Mouse (Mus musculus) MEL (cell line): ENCODE results near the gene Haghl. TPM values are rescaled to one million over a fixed set of nuclear protein-coding genes. Genes with fewer than 3 reads are reported as not detected.

ENCODE experiments used
- DNase-seq: peaks from one replicate; pipeline ENCODE4 v3.0.0; 2011; ENCODE audit warnings: low read depth, low spot score
- H3K27ac ChIP-seq: 2 replicates; pipeline ENCODE4 v1.5.1; 2012; ENCODE audit warnings: low read depth, mild to moderate bottlenecking, control low read depth, low read length, moderate library complexity; ENCODE audit not compliant: control insufficient read depth
- H3K27me3 ChIP-seq, 2 experiments: fragments of 150-350 bp in 1 of 2; sonication (generic) in 1 of 2; 2 replicates each; pipeline ENCODE4 v1.6.1; 2012; ENCODE audit warnings: low read length in 2 of 2, mild to moderate bottlenecking in 2 of 2, improper control_type of control experiment in 1 of 2, moderate library complexity in 1 of 2; ENCODE audit not compliant: insufficient read depth in 2 of 2, control insufficient read depth in 1 of 2
- H3K36me3 ChIP-seq, 2 experiments: 2 replicates each; pipeline ENCODE4 v1.6.1; 2012 to 2014; ENCODE audit warnings: low read length in 2 of 2, improper control_type of control experiment in 1 of 2, inconsistent platforms in 1 of 2, mild to moderate bottlenecking in 1 of 2; ENCODE audit not compliant: insufficient read depth in 2 of 2, control insufficient read depth in 1 of 2
- H3K4me1 ChIP-seq, 2 experiments: fragments of 150-350 bp in 1 of 2; sonication (generic) in 1 of 2; 2 replicates each; pipeline ENCODE4 v1.6.1; 2012; ENCODE audit warnings: low read length in 2 of 2, improper control_type of control experiment in 1 of 2, mild to moderate bottlenecking in 1 of 2; ENCODE audit not compliant: insufficient read depth in 2 of 2, control insufficient read depth in 1 of 2
- H3K4me3 ChIP-seq, 2 experiments: fragments of 150-350 bp in 1 of 2; sonication (generic) in 1 of 2; 2 replicates each; pipeline ENCODE4 v1.5.1; 2012; ENCODE audit warnings: low read depth in 2 of 2, low read length in 2 of 2, mild to moderate bottlenecking in 2 of 2, moderate library complexity in 2 of 2, control low read depth in 1 of 2, improper control_type of control experiment in 1 of 2; ENCODE audit not compliant: control insufficient read depth in 1 of 2, insufficient read depth in 1 of 2
- H3K79me2 ChIP-seq: 2 replicates; pipeline ENCODE4 v1.6.1; 2012; ENCODE audit warnings: mild to moderate bottlenecking, low read length, moderate library complexity; ENCODE audit not compliant: control insufficient read depth, poor library complexity, insufficient read depth
- H3K9ac ChIP-seq: 2 replicates; pipeline ENCODE4 v1.6.1; 2012; ENCODE audit warnings: low read depth, mild to moderate bottlenecking, control low read depth, low read length, moderate library complexity; ENCODE audit not compliant: control insufficient read depth, poor library complexity, severe bottlenecking
- H3K9me3 ChIP-seq: fragments of 150-350 bp; sonication (generic); replicated peaks from 2 replicates; pipeline ENCODE4 v1.6.1; 2012; ENCODE audit warnings: mild to moderate bottlenecking, low read length, improper control_type of control experiment, moderate library complexity; ENCODE audit not compliant: insufficient read depth
- CHD1 ChIP-seq: IDR thresholded peaks from 2 replicates; pipeline ENCODE4 v1.6.1; 2012; ENCODE audit warnings: low read depth, mild to moderate bottlenecking, inconsistent platforms, low read length, improper control_type of control experiment
- E2F4 ChIP-seq: IDR thresholded peaks from 2 replicates; pipeline ENCODE4 v1.6.1; 2011; ENCODE audit warnings: low read depth, low read length, improper control_type of control experiment, borderline replicate concordance
- ETS1 ChIP-seq: IDR thresholded peaks from 2 replicates; pipeline ENCODE4 v1.6.1; 2012; ENCODE audit warnings: low read depth, mild to moderate bottlenecking, inconsistent platforms, low read length, improper control_type of control experiment, moderate library complexity
- GABPA ChIP-seq: IDR thresholded peaks from 2 replicates; pipeline ENCODE4 v1.6.1; 2012; ENCODE audit warnings: low read depth, mild to moderate bottlenecking, inconsistent platforms, low read length, improper control_type of control experiment, moderate library complexity
- HCFC1 ChIP-seq: IDR thresholded peaks from 2 replicates; pipeline ENCODE4 v1.6.1; 2012; ENCODE audit warnings: low read depth, mild to moderate bottlenecking, inconsistent platforms, low read length, improper control_type of control experiment, moderate library complexity
- MAX ChIP-seq: IDR thresholded peaks from 2 replicates; pipeline ENCODE4 v1.6.1; 2011; ENCODE audit warnings: low read length, improper control_type of control experiment
- MXI1 ChIP-seq: IDR thresholded peaks from 2 replicates; pipeline ENCODE4 v1.6.1; 2011; ENCODE audit warnings: mild to moderate bottlenecking, low read depth, low read length, improper control_type of control experiment
- NRF1 ChIP-seq: IDR thresholded peaks from 2 replicates; pipeline ENCODE4 v1.6.1; 2014; ENCODE audit warnings: low read depth, mild to moderate bottlenecking, inconsistent platforms, low read length, improper control_type of control experiment, moderate library complexity; ENCODE audit not compliant: poor library complexity, insufficient read depth, severe bottlenecking
- POLR2AphosphoS5 ChIP-seq: IDR thresholded peaks from 2 replicates; pipeline ENCODE4 v1.6.1; 2012; ENCODE audit warnings: low read depth, borderline replicate concordance, mild to moderate bottlenecking, inconsistent platforms, low read length, moderate library complexity, mixed read lengths
- ZKSCAN1 ChIP-seq: IDR thresholded peaks from 2 replicates; pipeline ENCODE4 v1.6.1; 2012; ENCODE audit warnings: low read depth, mild to moderate bottlenecking, inconsistent platforms, low read length, improper control_type of control experiment, moderate library complexity
- ZMIZ1 ChIP-seq: IDR thresholded peaks from 2 replicates; pipeline ENCODE4 v1.6.1; 2012; ENCODE audit warnings: low read depth, mild to moderate bottlenecking, inconsistent platforms, low read length, improper control_type of control experiment, moderate library complexity
- polyA plus RNA-seq, 2 experiments: library from polyadenylated mRNA; stranded (reverse) in 1 of 2; unstranded in 1 of 2; fragments of >175 nt in 1 of 2; fragments of >200 nt in 1 of 2; gene quantifications; 2 replicates each; pipeline versions ENCODE4 v1.2.1 to v1.2.4; 2012; ENCODE audit warnings: low replicate concordance in 2 of 2, low read depth in 1 of 2; ENCODE audit not compliant: insufficient read length in 2 of 2, insufficient read depth in 1 of 2, missing spikeins in 1 of 2
- total RNA-seq: library from RNA; depleted of rRNA; stranded (reverse); fragments of 300-350 nt; gene quantifications from 2 replicates; pipeline ENCODE4 v1.2.3, GENCODE M21; 2012

The Haghl gene
- total and polyA plus RNA-seq, 3 experiments: 10.7 to 13.2 TPM; not detected in 1

- Histone ChIP-seq H3K27me3 (peaks cover 0 to 1% of the 10 kb centered on the region in 2 experiments; a peak in 1 of 4 replicates), H3K4me1 (no peaks in the 10 kb centered on the region), H3K9me3 (no peaks in the 10 kb centered on the region), H3K79me2 (no peaks in the 10 kb centered on the region), H3K27ac (no peak overlapping the region), H3K9ac (no peak overlapping the region), H3K4me3 (no peak overlapping the region), H3K36me3 (no peaks in the 10 kb centered on the region)
- TF ChIP-seq POLR2AphosphoS5 (no peak), GABPA (no peak)
- DNase-seq: no peak
Measured at GRCm38 (mm10) chr17:25751446-25751845, 34.0 kb downstream of the Haghl start.

GRCm38 (mm10) chr17:25749314-25749713 is 36.2 kb downstream of the Haghl start:
- Histone ChIP-seq H3K4me3 (no peak overlapping the region), H3K4me1 (no peaks in the 10 kb centered on the region), H3K36me3 (no peaks in the 10 kb centered on the region), H3K9ac (no peak overlapping the region), H3K27me3 (peaks cover 0 to 1% of the 10 kb centered on the region in 2 experiments; a peak in 1 of 4 replicates), H3K9me3 (no peaks in the 10 kb centered on the region), H3K79me2 (no peaks in the 10 kb centered on the region), H3K27ac (no peak overlapping the region)
- no peak for DNase-seq
- no peak for TF ChIP-seq MXI1
- no peak for TF ChIP-seq GABPA
- no peak for TF ChIP-seq MAX

- TF ChIP-seq HCFC1: no peak
- TF ChIP-seq ZKSCAN1: no peak
- no peak for TF ChIP-seq ZMIZ1
- no peak for TF ChIP-seq ETS1
- TF ChIP-seq CHD1: no peak
- TF ChIP-seq NRF1: no peak
- no peak for TF ChIP-seq E2F4
- TF ChIP-seq MAX: no peak
Measured at GRCm38 (mm10) chr17:25748238-25748637, 37.2 kb downstream of the Haghl start.

More at GRCm38 (mm10) chr17:25748238-25748637, 37.2 kb downstream of the Haghl start:
- Histone ChIP-seq H3K27me3 (peaks cover 0 to 3% of the 10 kb centered on the region in 2 experiments; a peak in 1 of 4 replicates), H3K4me1 (no peaks in the 10 kb centered on the region), H3K36me3 (no peaks in the 10 kb centered on the region), H3K27ac (no peak overlapping the region), H3K9ac (no peak overlapping the region), H3K4me3 (no peak overlapping the region), H3K9me3 (no peaks in the 10 kb centered on the region), H3K79me2 (no peaks in the 10 kb centered on the region)
- no peak for DNase-seq
